Mouse (Mus musculus) MEL (cell line): ENCODE measurements around the gene Trpv6.

Experiments
- BHLHE40 ChIP-seq: IDR thresholded peaks from 2 replicates; pipeline ENCODE4 v1.6.1; 2012; ENCODE audit warnings: low read depth, mild to moderate bottlenecking, inconsistent platforms, low read length, improper control_type of control experiment, borderline replicate concordance
- CTCF ChIP-seq, 3 experiments: IDR thresholded peaks in 2 of 3; conservative IDR thresholded peaks in 1 of 3; 2 replicates each; pipeline ENCODE4 v1.5.1; 2011 to 2012; ENCODE audit warnings: low read length in 3 of 3, low read depth in 2 of 3, mild to moderate bottlenecking in 2 of 3, improper control_type of control experiment in 1 of 3, inconsistent platforms in 1 of 3, mixed read lengths in 1 of 3, moderate library complexity in 1 of 3; ENCODE audit not compliant: control insufficient read depth in 1 of 3, insufficient read depth in 1 of 3, poor library complexity in 1 of 3, severe bottlenecking in 1 of 3
- EP300 ChIP-seq, 2 experiments: IDR thresholded peaks; 2 replicates each; pipeline ENCODE4 v1.6.1; 2011; ENCODE audit warnings: improper control_type of control experiment in 2 of 2, low read length in 2 of 2, low read depth in 1 of 2, mild to moderate bottlenecking in 1 of 2
- MAFK ChIP-seq: IDR thresholded peaks from 2 replicates; pipeline ENCODE4 v1.6.1; 2011; ENCODE audit warnings: low read depth, mild to moderate bottlenecking, low read length, improper control_type of control experiment, borderline replicate concordance
- POLR2A ChIP-seq, 2 experiments: IDR thresholded peaks; 2 replicates each; pipeline ENCODE4 v1.6.1; 2011 to 2012; ENCODE audit warnings: low read length in 2 of 2, mild to moderate bottlenecking in 2 of 2, control low read depth in 1 of 2, improper control_type of control experiment in 1 of 2, low read depth in 1 of 2, moderate library complexity in 1 of 2; ENCODE audit not compliant: control insufficient read depth in 1 of 2, insufficient read depth in 1 of 2, poor library complexity in 1 of 2
- POLR2AphosphoS2 ChIP-seq: IDR thresholded peaks from 2 replicates; pipeline ENCODE4 v1.6.1; 2011; ENCODE audit warnings: low read length, improper control_type of control experiment
- SMC3 ChIP-seq: IDR thresholded peaks from 2 replicates; pipeline ENCODE4 v1.6.1; 2011; ENCODE audit warnings: low read depth, low read length, improper control_type of control experiment
- UBTF ChIP-seq: IDR thresholded peaks from 2 replicates; pipeline ENCODE4 v1.6.1; 2012; ENCODE audit warnings: low read depth, mild to moderate bottlenecking, inconsistent platforms, low read length, improper control_type of control experiment, moderate library complexity, borderline replicate concordance; ENCODE audit not compliant: insufficient read depth
- USF1 ChIP-seq: IDR thresholded peaks from 2 replicates; pipeline ENCODE4 v1.6.1; 2014; ENCODE audit warnings: low read depth, mild to moderate bottlenecking, inconsistent platforms, low read length, improper control_type of control experiment, moderate library complexity
- ZC3H11A ChIP-seq: IDR thresholded peaks from 2 replicates; pipeline ENCODE4 v1.6.1; 2012; ENCODE audit warnings: low read depth, mild to moderate bottlenecking, inconsistent platforms, low read length, improper control_type of control experiment
- ZNF384 ChIP-seq: IDR thresholded peaks from 2 replicates; pipeline ENCODE4 v1.6.1; 2012; ENCODE audit warnings: low read depth, mild to moderate bottlenecking, inconsistent platforms, low read length, improper control_type of control experiment

DNA sequence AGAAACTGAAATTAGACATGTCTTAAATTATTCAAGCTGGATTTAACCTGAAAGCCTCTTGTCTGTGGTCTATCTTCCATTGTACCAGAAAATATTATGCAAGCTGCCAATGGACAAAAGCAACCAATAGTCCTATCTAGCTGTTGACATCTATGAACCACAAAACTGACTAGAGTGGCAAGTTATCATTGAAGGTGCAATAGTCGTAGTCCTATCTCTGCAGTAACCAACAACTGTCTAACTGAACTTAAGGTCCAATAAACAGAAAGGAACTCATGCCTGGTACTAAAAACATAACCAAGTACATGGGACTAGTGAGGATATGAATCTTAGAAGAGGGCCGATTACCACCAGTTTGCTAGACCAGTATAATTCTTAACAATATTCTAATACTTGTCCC lies 40.3 kb upstream of the Trpv6 start:
- TF ChIP-seq ZC3H11A = no peak
- TF ChIP-seq CTCF (IDR thresholded peaks at IDR 0.05 in 2 of 3, conservative IDR thresholded peaks at IDR 0.05 in 1 of 3; ENCODE audit: control insufficient read depth in 1 of 3, insufficient read depth in 1 of 3, low read depth in 2 of 3, low read length in 3 of 3, poor library complexity in 1 of 3, severe bottlenecking in 1 of 3) = no peak
- TF ChIP-seq UBTF = no peak
- TF ChIP-seq POLR2A (IDR thresholded peaks at IDR 0.05; ENCODE audit: control insufficient read depth in 1 of 2, insufficient read depth in 1 of 2, low read depth in 1 of 2, low read length in 2 of 2, poor library complexity in 1 of 2) = no peak
- no peak for TF ChIP-seq BHLHE40
- TF ChIP-seq EP300 (IDR thresholded peaks at IDR 0.05; ENCODE audit: low read depth in 1 of 2, low read length in 2 of 2) = peak; percentile 71 to 87
- TF ChIP-seq SMC3 = no peak
- TF ChIP-seq ZNF384 = no peak
- TF ChIP-seq USF1 = no peak
- no peak for TF ChIP-seq POLR2AphosphoS2
- no peak for TF ChIP-seq MAFK
